Mouse (Mus musculus): ENCODE data around the gene Tnnc1. TPM values are rescaled to one million over a fixed set of nuclear protein-coding genes. Genes with fewer than 3 reads are reported as not detected.

Gene Tnnc1
- polyA plus RNA-seq (2015; fragmentation: Nextera tagmentation; extraction: Ambion mirVana) = 10.2 and 10.6 TPM in 2 replicates

DNA sequence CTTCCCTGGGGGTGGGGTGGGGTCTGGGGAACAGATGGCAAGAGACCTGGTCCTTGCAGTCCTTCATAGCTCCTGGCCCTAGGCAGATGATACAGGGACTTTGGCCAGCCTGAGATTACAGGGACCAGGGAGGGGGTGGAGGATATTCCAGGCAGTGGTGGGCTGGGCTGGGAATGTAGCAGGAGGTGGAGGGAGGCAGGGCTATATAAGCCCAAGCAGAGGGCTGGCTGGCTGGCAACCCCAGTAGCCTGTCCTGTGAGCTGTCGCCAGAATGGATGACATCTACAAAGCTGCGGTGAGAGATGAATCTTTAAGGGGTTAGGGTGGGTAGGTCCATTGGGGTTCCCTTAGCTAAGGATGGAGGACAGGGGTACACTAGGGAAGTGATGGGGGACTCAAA lies at the start of gene Tnnc1:
Gene Tnnc1, plus strand, starts transcription at position 229 of the 400 bp plus-strand sequence.
- Histone ChIP-seq H3K4me3 (ENCODE audit: low read length) (peak within 1 kb of the TSS; percentile 65; the same call in 1 of the 2 replicates), H3K9ac (replicated peaks; ENCODE audit: low read length) (no peak within 1 kb of the TSS; the same call in 1 of the 2 replicates), H3K36me3 (ENCODE audit: insufficient read depth, low read length) (peaks cover 13% of the 10 kb centered on the region), H3K27ac (ENCODE audit: low read length) (no peak within 1 kb of the TSS), H3K27me3 (ENCODE audit: insufficient read depth, low read length) (no peaks in the 10 kb centered on the region), H3K9me3 (ENCODE audit: low read length) (no peaks in the 10 kb centered on the region), H3K4me1 (ENCODE audit: insufficient read depth, low read length) (peaks cover 17% of the 10 kb centered on the region), H3K4me2 (replicated peaks; ENCODE audit: low read depth, low read length) (peak within 1 kb of the TSS; percentile 87; the same call in 1 of the 2 replicates)
- 69% methylated on average over 2 of the region's 2 CpGs for WGBS
- no peak for ATAC-seq (ENCODE audit: low FRiP score, low TSS enrichment)

DNA sequence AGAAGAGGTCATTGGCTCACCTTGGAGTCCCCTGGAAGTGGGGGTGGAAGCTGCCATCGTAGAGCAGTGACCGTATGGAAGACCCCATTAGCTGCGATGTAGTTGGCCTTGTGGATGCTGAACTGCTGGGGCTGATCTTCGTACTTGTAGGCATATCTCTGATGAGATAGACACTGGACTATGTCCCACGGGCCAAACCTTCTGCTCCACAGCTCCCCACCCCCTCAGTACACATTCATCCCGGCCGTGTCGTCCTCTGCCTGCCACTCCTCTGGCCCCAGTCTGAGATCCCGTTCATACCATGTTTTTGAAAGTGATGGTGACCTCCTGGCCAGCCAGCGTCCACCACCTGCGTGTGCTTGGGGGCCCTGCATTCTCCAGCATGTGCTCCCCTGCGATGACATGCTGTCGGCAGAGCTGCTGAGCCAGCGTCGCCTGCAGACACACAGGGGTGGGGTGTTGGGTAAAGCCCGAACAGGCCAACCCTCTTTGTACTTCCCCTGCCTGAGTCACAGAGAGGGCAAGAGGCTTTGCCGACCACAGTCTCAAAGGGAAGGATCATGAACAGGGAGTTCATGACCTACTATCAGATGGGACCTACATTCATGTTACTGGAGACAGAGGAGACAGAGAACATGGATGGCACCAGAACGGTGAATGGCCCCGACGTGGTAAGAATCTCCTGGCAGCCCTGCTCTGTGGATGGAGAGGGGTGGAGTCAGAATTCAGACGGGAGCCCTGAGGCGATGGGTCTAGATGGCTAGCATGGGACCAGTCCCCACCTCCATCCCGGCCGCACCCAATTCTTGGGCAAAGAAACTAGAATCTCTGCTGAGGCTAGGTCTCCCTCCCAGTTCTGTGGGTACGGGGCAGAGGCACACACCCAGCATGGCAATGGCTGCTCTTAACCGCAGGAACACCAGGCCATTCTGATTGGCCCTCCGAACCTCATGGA lies 47.6 kb upstream of the Tnnc1 start:
- Histone ChIP-seq H3K36me3 (ENCODE audit: insufficient read depth, low read length) (no peaks in the 10 kb centered on the region), H3K4me1 (ENCODE audit: insufficient read depth, low read length) (peaks cover 10% of the 10 kb centered on the region), H3K27ac (ENCODE audit: low read length) (no peak overlapping the region), H3K27me3 (ENCODE audit: insufficient read depth, low read length) (no peaks in the 10 kb centered on the region), H3K4me2 (replicated peaks; ENCODE audit: low read depth, low read length) (no peak overlapping the region), H3K4me3 (ENCODE audit: low read length) (no peak overlapping the region), H3K9me3 (ENCODE audit: low read length) (no peaks in the 10 kb centered on the region), H3K9ac (replicated peaks; ENCODE audit: low read length) (no peak overlapping the region)
- WGBS = 79% methylated on average over 27 of the region's 27 CpGs
- ATAC-seq (ENCODE audit: low FRiP score, low TSS enrichment) = no peak

DNA sequence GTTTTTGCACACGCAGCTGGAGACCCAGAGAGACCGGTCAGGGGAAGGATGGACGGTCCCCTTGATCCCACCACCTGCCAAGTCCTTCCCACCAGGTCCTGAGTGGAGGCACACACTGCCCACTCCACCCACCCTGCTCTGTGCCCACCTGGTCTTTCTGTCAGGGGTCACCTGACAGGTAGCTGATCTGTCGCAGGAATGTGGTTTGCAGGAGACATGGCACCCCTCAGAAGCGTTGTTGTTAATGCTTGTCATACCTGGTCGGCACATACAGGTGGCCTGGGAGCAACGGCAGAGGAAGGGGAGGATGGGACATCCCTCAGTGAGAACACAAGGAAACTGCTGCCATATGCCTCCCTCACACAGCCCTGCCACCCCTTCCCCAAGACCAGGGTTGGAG lies 46.9 kb upstream of the Tnnc1 start:
- no peak for ATAC-seq (ENCODE audit: low FRiP score, low TSS enrichment)
- Histone ChIP-seq H3K27ac (ENCODE audit: low read length) (no peak overlapping the region), H3K4me3 (ENCODE audit: low read length) (no peak overlapping the region), H3K27me3 (ENCODE audit: insufficient read depth, low read length) (no peaks in the 10 kb centered on the region), H3K9ac (replicated peaks; ENCODE audit: low read length) (no peak overlapping the region), H3K4me1 (ENCODE audit: insufficient read depth, low read length) (peaks cover 17% of the 10 kb centered on the region), H3K4me2 (replicated peaks; ENCODE audit: low read depth, low read length) (no peak overlapping the region), H3K9me3 (ENCODE audit: low read length) (no peaks in the 10 kb centered on the region), H3K36me3 (ENCODE audit: insufficient read depth, low read length) (no peaks in the 10 kb centered on the region)
- 78% methylated on average over 7 of the region's 7 CpGs for WGBS

DNA sequence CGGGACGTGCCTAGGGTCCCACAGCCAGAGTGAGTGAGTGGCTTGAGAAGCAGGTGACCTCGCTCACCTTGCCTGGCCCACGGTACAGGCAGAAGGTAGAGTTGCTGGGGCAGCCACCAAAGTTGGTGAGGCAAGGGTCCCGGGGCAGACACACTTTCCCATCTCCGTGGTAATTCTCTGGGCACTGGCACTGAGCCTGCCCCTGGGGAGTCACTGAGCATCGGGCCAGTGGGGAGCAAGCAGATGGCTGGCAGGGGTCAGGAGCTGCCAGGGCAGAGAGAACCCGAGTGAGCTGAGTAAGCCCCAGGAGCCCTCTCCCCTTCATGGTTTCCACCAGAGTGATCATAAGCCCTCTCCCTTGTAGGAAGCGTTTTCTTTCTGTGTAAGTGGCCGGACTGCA lies 46.5 kb upstream of the Tnnc1 start:
- no peak for ATAC-seq (ENCODE audit: low FRiP score, low TSS enrichment)
- 56% methylated on average over 10 of the region's 10 CpGs for WGBS
- peaks cover 21% of the 10 kb centered on the region for H3K4me1 ChIP-seq (ENCODE audit: insufficient read depth, low read length)
- H3K27me3 ChIP-seq (ENCODE audit: insufficient read depth, low read length) = no peaks in the 10 kb centered on the region
- H3K9ac ChIP-seq (replicated peaks; ENCODE audit: low read length) = no peak overlapping the region
- H3K27ac ChIP-seq (ENCODE audit: low read length) = no peak overlapping the region
- H3K4me3 ChIP-seq (ENCODE audit: low read length) = no peak overlapping the region
- no peak overlapping the region for H3K4me2 ChIP-seq (replicated peaks; ENCODE audit: low read depth, low read length)
- H3K36me3 ChIP-seq (ENCODE audit: insufficient read depth, low read length) = no peaks in the 10 kb centered on the region
- no peaks in the 10 kb centered on the region for H3K9me3 ChIP-seq (ENCODE audit: low read length)

DNA sequence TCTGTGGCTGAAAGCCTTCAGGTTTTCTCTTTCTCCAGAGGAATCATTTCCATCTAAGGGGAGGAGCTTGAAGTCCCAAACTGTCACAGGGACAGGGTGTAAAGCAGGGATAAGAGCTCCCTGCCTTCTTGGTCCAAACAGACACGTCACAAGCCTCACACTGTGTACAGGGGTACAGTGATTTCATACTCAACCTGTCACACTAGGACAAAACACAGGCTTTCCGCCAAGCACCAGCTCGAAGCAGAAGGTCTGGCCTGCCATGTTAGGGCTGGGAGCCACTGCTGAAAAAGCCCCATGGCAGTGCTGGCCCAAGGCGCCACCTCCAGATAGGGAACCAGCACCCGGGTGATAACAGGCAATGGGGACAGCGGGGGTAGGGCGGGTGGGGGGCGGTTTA lies 44.0 kb upstream of the Tnnc1 start:
- H3K27me3 ChIP-seq (ENCODE audit: insufficient read depth, low read length) = no peaks in the 10 kb centered on the region
- no peak overlapping the region for H3K4me3 ChIP-seq (ENCODE audit: low read length)
- H3K4me1 ChIP-seq (ENCODE audit: insufficient read depth, low read length) = peaks cover 21% of the 10 kb centered on the region
- 81% methylated on average over 8 of the region's 8 CpGs for WGBS
- no peak overlapping the region for H3K9ac ChIP-seq (replicated peaks; ENCODE audit: low read length)
- no peaks in the 10 kb centered on the region for H3K9me3 ChIP-seq (ENCODE audit: low read length)
- H3K36me3 ChIP-seq (ENCODE audit: insufficient read depth, low read length) = no peaks in the 10 kb centered on the region
- no peak overlapping the region for H3K4me2 ChIP-seq (replicated peaks; ENCODE audit: low read depth, low read length)
- no peak overlapping the region for H3K27ac ChIP-seq (ENCODE audit: low read length)
- no peak for ATAC-seq (ENCODE audit: low FRiP score, low TSS enrichment)

- 0 out of 2 replicates have a peak, but pooled peaks cover 2% of the 10 kb centered on the region for H3K36me3 ChIP-seq (ENCODE audit: insufficient read depth, low read length)
- no peaks in the 10 kb centered on the region for H3K9me3 ChIP-seq (ENCODE audit: low read length)
- peak overlapping the region; percentile 35; the same call in 1 of the 2 replicates for H3K27ac ChIP-seq (ENCODE audit: low read length)
- no peak overlapping the region for H3K4me3 ChIP-seq (ENCODE audit: low read length)
- 26% methylated on average over 2 of the region's 2 CpGs for WGBS
- ATAC-seq (ENCODE audit: low FRiP score, low TSS enrichment) = no peak
- H3K4me2 ChIP-seq (replicated peaks; ENCODE audit: low read depth, low read length) = no peak overlapping the region
- peaks cover 21% of the 10 kb centered on the region for H3K4me1 ChIP-seq (ENCODE audit: insufficient read depth, low read length)
- no peaks in the 10 kb centered on the region for H3K27me3 ChIP-seq (ENCODE audit: insufficient read depth, low read length)
- H3K9ac ChIP-seq (replicated peaks; ENCODE audit: low read length) = no peak overlapping the region
Observed at GRCm38 (mm10) chr14:31165010-31165409, 43.1 kb upstream of the Tnnc1 start.

- Histone ChIP-seq H3K27ac (ENCODE audit: low read length) (peak overlapping the region; percentile 35; the same call in 1 of the 2 replicates), H3K4me2 (replicated peaks; ENCODE audit: low read depth, low read length) (no peak overlapping the region), H3K9me3 (ENCODE audit: low read length) (no peaks in the 10 kb centered on the region), H3K27me3 (ENCODE audit: insufficient read depth, low read length) (no peaks in the 10 kb centered on the region), H3K9ac (replicated peaks; ENCODE audit: low read length) (no peak overlapping the region), H3K36me3 (ENCODE audit: insufficient read depth, low read length) (peaks cover 7% of the 10 kb centered on the region), H3K4me3 (ENCODE audit: low read length) (no peak overlapping the region), H3K4me1 (ENCODE audit: insufficient read depth, low read length) (peaks cover 21% of the 10 kb centered on the region)
- peak; percentile 53 for ATAC-seq (ENCODE audit: low FRiP score, low TSS enrichment)
- 35% methylated on average over 7 of the region's 7 CpGs for WGBS
Observed at GRCm38 (mm10) chr14:31165458-31165857, 42.7 kb upstream of the Tnnc1 start.

GRCm38 (mm10) chr14:31165991-31166630 lies 42.0 kb upstream of the Tnnc1 start:
- Histone ChIP-seq H3K4me3 (ENCODE audit: low read length) (peak overlapping the region; percentile 29), H3K27me3 (ENCODE audit: insufficient read depth, low read length) (no peaks in the 10 kb centered on the region), H3K27ac (ENCODE audit: low read length) (peak overlapping the region; percentile 51; the same call in 1 of the 2 replicates), H3K4me2 (replicated peaks; ENCODE audit: low read depth, low read length) (peak overlapping the region; percentile 44), H3K9me3 (ENCODE audit: low read length) (no peaks in the 10 kb centered on the region), H3K9ac (replicated peaks; ENCODE audit: low read length) (peak overlapping the region; percentile 44; the same call in 1 of the 2 replicates), H3K4me1 (ENCODE audit: insufficient read depth, low read length) (peaks cover 21% of the 10 kb centered on the region), H3K36me3 (ENCODE audit: insufficient read depth, low read length) (peaks cover 13% of the 10 kb centered on the region)
- ATAC-seq (ENCODE audit: low FRiP score, low TSS enrichment) = no peak
- 26% methylated on average over 10 of the region's 10 CpGs for WGBS

DNA sequence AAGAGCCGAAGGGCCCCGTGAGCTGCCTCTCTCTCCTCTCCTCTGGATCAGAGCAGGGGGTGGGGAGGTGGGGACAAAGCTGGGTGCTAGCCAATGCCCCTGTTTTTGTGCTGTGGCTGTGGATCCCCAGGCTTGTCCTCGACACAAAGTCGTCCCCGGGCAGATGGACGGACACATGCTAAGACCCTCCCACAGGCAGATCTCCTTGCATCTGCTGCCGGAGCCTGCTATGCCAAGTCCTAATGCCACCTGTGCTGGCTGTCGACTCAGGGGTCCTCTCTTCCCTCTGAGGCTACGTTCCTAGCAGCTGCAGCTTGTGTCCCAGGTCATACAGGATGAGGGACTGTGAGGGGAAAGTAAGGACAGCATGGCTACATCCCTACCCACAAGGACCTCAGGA lies 41.3 kb upstream of the Tnnc1 start:
- 29% methylated on average over 9 of the region's 9 CpGs for WGBS
- Histone ChIP-seq H3K27me3 (ENCODE audit: insufficient read depth, low read length) (no peaks in the 10 kb centered on the region), H3K4me3 (ENCODE audit: low read length) (peak overlapping the region; percentile 29), H3K9ac (replicated peaks; ENCODE audit: low read length) (peak overlapping the region; percentile 44; the same call in 1 of the 2 replicates), H3K36me3 (ENCODE audit: insufficient read depth, low read length) (peaks cover 20% of the 10 kb centered on the region), H3K27ac (ENCODE audit: low read length) (0 out of 2 replicates have a peak overlapping the region, but pooled peaks have one; percentile 51), H3K4me1 (ENCODE audit: insufficient read depth, low read length) (peaks cover 21% of the 10 kb centered on the region), H3K9me3 (ENCODE audit: low read length) (no peaks in the 10 kb centered on the region), H3K4me2 (replicated peaks; ENCODE audit: low read depth, low read length) (peak overlapping the region; percentile 44)
- no peak for ATAC-seq (ENCODE audit: low FRiP score, low TSS enrichment)
